Mouse (Mus musculus): ENCODE data around the gene Evi2.

Evi2 gene

DNA sequence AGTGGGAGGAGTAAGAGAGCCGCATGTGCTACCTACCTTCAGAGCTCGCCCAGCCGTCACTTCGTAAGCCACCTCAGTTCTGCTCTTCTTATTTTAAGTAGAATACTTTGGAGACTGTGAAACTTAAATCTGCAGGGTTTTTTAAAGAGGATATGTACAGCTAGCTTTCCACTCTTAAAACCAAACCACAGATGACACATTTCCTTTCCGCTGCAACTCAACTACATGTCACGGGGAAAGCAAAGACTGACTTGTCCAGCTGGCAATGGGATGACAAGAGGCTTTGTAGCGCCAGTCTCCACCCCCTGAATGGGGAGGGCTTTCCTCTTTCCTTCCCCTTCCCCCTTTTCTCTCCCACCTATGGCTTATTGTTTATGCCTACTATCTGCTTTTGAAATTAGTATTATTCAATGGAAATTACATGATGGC lies at the start of gene Evi2, which contains the start of gene Evi2a:
Gene Evi2, minus strand, starts transcription at position 257 of the 429 bp plus-strand sequence.
Gene Evi2a, minus strand, starts transcription at position 277 of the 429 bp plus-strand sequence.
- DNase-seq (ENCODE audit: low spot score in 2 of 2) = peak; percentile 52 to 69

DNA sequence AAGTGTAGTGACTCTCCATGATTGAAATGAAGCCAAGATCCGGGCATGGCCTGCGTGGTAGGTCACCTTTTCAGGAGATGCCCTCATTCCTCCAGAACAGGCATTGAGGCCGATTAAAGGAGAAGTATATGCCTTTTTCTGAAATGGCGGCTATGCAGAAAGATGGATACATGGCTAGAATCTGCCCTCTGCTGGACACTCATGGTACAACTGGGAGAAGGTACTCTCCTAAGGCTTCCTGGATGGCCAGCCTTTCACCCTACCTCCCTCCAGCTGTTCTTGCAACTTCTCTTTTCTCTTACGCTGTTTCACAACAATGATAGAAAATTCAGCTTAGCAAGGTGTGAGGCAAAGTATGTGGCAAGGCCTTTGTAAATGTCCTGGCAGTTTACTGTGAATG lies 47.4 kb upstream of the Evi2 start:
- peak; percentile 35 to 58 for DNase-seq (ENCODE audit: low spot score in 2 of 2)

DNA sequence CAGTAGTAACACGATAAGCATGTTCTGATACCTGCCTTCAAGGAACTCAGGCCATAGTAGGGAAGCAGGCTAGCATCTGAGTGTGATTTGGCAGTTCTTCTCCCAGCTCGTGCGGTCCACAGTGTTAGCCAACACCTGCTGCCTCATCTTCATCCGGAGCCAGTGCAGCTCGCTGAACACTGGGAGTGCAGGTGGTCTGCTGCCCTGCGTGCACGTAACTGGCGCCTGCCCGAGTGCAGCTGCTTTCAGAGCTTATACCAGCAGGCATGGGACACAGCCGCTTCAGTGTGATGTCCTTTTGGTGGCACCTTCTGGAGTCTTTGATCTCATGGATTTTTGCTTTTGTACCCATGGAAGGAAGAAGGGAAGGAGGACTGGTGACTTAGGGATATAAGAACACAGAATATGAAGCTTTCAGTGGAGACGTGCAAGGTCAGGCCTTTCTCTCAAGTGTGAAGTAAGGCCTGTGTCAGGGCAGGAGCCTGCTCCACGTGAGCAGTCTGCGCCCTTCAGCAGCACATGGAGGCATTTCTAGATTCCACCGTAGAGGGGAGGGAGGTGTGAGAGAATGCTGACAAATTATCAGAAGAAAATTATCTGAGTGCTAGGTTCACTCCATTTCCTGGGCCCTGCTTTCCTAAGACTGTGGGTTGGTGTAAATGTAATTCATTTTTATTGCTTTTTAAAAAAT lies 45.1 kb upstream of the Evi2 start:
- no peak for DNase-seq (ENCODE audit: low spot score in 2 of 2)

DNA sequence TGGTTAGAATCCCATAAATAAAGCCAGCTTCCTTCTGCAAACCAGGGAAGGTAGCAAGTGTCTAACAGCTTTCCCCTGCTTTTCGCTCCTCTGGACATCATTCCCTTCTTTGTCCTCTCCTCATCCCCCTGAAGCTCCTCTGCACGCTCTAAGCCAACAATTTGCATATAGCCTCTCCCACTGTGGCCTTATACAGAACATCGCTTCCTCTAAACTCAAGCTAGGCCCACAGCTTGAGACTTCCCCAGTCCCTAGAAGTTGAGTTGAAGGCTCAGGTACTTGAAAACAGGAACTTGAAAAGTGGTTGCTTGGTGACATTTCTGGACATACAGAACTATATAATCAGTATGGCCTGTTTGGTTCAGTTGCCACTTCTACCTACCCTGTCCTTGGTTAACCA lies 43.4 kb upstream of the Evi2 start:
- no peak for DNase-seq (ENCODE audit: low spot score in 2 of 2)

DNA sequence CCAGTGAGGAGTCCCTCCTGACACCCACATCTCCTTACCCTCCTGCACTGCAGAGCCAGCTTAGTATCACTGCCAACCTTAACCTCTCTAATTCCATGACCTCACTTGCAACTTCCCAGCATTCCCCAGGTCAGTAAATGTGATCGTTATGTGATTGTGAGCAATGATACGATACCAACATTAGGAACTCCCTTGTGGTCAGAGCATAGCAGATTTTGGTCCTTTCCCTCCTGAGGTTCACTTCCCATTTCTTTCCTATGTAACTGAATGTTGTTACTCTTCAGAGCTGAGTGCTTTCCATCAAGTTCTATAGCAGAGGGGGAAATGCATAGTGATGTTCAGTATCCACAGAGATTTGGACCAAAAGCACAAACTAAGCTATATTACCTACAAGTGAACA lies 39.9 kb upstream of the Evi2 start:
- DNase-seq (ENCODE audit: low spot score in 2 of 2) = no peak

DNA sequence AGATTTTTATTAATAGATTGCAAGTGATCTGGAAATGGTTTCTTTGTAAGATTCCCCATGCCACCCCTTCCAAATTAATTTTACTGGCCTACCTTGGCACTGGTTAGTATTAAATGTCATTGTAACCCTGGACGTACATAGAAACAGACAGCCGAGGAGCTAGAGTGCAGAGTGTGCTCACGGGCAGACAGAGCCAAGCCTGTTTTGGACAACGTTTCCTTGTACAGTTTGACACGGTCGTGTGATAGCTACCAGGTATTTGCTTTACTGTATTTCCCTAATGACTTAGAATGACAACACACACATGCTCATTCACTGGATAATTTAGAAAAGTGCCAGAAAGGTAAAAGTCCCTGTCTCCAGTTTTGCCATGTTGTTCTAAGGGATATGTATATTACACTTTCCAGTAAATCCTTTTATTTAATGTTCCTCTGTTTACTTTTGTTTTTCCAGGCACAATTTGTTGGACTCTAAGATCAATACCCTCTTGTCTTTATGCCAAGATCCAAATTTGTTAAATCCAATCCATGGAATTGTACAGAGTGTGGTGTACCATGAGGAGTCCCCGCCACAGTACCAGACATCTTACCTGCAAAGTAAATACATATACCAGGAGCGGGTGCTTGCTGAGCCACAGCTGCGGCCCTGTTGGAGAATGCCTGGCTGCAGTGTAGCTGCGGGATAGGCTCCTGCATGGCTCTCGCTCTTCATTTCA lies 38.0 kb upstream of the Evi2 start:
- no peak for DNase-seq (ENCODE audit: low spot score in 2 of 2)

DNA sequence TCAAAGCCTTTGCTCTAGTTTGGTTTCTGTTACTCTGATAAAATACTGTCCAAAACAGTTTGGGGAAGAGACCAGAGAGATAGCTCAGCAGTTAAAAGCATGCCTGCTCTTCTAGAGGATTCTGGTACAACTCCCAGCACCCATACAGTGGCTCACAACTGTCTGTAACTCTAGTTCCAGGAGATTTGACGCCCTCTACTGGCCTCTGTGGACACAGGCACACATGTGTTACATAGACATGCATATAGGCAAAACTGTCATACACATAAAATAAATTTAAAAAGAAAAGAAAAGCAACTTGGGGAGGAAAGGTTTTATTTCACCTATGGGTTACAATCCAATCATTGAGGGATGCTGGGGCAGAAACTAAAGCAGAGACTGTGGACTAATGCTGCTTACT lies 36.6 kb upstream of the Evi2 start:
- no peak for DNase-seq (ENCODE audit: low spot score in 2 of 2)

DNA sequence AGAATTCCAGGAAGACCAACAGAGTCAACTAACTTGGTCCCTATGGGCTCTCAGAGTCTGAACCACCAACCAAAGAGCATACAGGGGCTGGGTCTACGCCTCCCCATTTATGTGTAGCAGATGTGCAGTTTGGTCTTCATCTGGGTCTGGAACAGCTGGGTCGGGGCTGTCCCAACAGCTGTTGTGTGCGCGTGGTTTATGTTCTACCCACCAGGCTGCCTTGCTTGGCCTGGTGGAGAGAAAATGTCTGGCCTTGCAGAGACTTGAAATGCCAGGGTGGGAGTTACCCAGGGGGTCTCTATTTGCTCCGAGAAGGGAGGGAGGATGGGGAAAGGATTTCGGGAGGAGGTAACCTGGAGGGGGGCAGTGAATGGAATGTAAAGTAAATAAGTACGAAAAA lies 33.1 kb upstream of the Evi2 start:
- DNase-seq (ENCODE audit: low spot score in 2 of 2) = no peak

DNA sequence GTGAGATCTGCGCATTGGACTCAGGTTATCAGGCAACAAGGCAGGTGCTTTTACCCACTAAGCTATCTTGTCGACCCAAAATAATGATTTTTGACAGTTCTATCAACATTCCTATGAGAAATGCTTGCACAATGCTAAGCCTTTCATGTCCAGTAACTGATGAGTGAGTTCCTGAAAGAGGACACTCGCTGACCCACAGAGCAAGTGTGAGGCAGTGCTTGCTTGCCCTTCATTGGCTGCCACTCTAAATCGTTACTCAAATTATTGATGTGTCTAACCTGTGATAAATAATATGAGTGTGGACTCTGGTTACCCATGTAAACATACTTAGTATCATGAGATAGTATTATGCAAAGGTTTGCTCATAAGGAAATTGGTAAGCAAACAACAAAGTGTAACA lies 30.1 kb upstream of the Evi2 start:
- no peak for DNase-seq (ENCODE audit: low spot score in 2 of 2)

DNA sequence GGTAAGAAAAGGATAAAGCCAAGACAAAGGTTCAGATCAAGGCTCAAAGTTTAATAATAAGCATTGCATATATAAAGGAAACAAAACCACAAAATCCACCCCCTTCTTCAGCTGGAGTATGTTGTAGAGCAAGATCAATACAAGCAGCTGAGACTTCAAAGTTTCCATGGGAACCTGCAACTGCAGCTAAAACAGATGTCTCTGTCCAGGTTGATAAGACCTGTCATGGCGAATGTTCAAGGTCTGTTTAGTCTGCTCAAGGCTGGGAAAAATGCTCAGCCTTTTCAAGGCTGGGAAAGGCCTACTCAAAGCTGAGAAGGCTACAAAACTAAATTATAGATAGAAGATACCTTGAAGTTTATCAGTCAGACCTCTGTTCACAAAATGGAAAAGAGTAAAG lies 22.2 kb upstream of the Evi2 start:
- DNase-seq (ENCODE audit: low spot score in 2 of 2) = no peak

DNA sequence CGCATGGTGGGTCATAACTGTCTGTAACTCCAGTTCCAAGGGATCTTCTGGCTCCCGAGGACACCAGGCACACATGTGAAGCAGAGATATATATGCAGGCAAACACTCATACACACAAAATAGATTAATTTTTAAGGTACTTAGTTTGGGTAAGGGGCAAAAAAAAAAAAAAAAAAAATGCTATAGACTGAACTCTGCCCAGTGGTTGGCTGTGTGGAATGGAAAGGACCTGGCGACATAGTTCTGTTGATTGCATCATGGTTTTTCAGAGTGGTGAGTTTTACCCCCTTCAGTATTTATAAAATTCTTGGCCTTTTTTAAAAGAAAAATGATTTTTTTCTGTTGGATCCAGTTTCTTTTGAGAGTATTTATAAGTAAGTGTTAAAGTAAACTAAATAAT lies 5.9 kb upstream of the Evi2 start:
- DNase-seq (ENCODE audit: low spot score in 2 of 2) = no peak

DNA sequence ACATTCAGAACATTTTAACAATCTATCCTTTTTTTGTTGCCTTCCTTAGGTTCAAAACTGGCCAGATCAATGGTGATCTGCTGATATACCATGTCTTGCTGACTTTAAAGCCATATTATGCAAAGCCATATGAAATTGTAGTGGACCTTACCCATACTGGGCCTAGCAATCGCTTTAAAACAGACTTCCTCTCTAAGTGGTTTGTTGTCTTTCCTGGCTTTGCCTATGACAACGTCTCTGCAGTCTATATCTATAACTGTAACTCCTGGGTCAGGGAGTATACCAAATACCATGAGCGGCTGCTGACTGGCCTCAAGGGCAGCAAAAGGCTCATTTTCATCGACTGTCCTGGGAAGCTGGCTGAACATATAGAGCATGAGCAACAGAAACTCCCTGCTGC lies 5.2 kb upstream of the Evi2 start:
- no peak for DNase-seq (ENCODE audit: low spot score in 2 of 2)

DNA sequence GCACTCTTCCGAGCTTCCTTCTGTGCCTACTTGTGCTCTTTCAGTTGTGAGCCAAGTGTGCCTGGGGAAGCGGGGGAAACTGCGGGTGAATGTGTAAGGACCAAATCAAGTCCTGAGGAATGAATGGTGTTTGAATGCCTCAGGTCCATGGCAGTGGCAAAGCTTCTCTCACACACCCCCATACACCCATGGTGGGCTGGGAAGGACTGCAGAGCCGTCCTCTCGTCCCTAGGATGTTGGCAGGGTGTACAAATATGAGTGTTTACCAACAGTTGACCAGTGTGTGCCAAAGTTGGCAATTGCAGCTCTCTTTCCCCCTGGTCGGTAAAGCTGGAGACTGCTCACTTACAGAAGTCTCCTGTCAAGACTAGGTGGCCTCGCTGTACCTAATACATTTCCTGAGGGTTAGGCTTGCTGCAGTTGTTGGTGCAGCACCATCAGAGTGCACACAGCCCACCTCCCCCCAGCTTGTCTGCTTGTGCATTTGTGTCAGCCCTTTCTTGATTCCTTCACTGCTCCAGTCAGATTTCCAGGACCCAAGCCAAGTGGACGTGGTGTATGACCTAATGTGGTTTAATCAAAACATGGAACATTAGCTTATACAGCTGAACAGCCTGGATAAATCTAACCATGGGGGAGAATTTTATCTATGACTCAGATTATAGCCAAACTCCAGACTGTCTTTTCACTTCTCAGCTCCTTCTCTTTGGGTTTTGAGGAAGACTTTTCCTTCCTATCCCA lies 3.7 kb upstream of the Evi2 start:
- peak; percentile 45 to 57 for DNase-seq (ENCODE audit: low spot score in 2 of 2)

DNA sequence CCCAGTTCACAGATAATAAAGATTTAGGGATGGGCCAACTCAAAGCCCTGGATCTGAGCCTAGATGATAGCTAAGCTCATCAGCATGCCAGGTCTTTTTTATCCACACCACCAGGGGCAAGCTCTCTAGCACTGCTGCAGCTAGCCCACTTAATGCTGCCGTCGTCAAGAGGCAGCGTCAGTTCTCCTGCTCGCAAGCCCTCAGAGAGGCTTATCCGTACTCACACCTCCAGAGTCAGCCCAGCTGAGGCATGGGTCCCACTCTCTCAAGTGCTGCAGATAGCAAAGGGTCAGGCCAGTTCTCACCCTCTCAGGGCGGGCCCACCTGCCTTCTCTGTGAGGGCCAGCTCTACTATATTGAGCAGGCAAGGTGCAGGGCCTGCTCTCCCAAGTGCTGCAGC lies 2.9 kb upstream of the Evi2 start:
- no peak for DNase-seq (ENCODE audit: low spot score in 2 of 2)

DNA sequence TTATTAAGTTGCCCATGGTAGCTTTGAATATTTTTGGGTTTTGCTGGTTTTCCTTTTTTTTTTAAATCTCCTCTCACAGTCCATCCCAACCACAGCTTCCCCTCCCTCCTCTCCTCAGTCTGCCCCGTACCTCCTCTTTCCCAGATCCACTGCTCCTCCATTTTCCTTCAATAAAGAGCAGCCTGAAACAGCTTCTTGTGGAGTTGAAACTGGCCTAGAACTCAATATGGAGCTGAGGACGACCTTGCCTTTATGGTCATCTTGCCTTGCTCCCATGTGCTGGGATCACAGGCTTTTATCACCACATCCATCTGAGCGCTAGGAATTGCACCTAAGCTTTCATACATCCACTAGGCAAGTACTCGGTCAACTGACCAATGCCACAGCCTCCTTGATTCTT lies 1.1 kb upstream of the Evi2 start:
- DNase-seq (ENCODE audit: low spot score in 2 of 2) = no peak

DNA sequence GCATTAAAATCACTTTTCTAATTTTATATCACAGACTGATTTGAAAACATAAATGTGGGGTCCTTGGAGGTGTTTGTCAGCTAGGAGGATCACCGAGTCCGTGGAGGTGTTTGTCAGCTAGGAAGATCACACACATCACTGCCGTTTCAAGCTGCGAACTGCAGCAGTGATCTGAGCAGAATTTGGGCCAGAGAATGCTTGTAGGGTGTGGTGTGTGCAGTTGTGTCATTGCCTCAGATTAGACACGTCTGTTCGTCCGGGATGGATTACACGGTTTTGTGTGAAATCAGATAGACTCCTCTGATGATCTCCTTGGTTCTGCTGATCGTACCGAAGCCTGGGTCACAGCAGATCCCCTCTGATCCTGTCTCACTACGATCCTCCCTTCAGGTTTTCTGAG lies 385 bp upstream of the Evi2 start:
- peak; percentile 5 to 6 for DNase-seq (ENCODE audit: low spot score in 2 of 2)

DNA sequence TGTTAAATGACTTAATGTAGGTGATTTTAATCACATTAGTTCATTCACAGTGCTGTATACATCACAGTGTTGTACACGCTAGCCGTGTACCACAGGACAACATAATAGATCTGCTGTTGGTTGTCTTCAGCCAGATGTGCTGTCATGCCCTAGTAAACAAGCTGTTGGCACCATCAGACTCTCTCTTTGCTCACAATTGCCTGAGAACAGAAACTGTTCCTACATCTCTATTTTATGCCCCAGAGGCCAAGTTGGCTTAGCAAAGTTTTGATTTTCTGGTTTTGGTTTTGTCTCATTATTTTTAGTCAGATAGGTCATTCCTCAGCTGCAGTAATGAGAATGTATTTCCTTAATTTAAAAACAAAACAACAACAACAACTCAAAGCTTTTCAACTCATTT lies 653 bp downstream of the Evi2 start:
- no peak for DNase-seq (ENCODE audit: low spot score in 2 of 2)

DNA sequence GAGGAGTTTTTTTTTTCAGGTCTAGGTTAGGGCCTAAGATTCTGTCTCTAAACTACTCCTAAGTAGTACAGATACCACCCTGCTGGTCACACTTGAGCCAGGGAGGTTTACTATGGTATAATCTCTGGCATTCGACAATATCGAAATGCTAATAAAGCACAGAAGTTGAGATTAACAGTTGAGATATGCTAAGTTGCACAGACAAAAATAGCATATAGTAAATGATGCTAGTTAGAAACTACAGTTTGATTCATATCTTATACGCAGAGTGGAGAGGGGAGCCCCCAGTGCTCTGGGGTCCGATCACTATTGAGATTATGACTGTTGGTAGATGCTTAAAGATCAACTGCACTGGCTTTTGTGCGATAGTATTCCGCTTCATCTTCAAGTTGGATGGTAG lies 1.2 kb downstream of the Evi2 start:
- no peak for DNase-seq (ENCODE audit: low spot score in 2 of 2)

DNA sequence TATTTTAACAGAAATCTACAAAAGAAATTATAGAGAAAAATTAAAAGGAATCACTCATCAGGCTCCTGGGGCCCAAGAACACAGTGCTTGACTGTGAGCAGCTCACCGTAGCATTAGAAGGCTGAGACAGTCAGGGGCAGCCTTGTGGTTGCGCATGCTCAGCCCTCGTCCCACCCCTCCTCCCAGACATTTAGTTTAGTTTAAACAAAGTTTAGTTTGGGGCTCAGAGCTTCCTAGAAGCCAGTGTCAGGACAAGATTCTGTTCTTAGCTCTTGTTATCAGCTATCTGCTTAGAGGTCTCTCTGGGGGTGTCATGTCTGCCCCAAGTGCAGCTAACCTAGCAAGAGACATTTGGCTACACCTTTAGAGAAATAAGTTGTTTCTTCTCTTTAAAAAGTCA lies 1.8 kb downstream of the Evi2 start:
- no peak for DNase-seq (ENCODE audit: low spot score in 2 of 2)

DNA sequence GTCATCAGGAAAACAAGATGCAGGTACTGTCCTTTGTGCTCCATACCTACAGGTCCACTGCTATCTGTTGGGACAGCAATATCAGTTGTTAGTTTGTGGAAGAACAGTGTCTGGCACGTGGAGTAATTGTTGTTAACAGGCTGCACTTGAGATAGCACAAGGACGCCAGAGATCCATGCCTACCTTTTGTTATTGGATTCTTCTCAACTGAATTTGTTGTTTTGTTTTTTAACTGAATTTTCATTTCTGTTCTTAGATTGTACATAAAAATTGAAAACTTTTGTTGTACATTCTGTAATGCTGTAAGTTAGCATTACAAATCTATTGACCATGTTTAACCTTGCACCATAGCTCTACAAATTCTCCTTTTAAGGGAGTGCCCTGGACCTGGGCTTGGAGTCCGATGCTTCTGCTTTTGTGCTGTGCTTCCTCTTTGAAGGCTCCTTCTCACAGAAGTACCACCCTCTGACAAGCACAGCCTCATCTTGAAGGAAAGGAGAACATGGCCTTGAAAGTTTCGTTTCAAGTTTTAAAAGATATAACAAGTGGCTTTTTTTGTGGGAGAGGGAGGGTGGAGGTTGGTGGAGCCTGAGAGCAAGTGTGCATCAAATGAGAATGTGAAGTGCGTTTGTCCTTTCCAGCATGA lies 2.5 kb downstream of the Evi2 start:
- DNase-seq (ENCODE audit: low spot score in 2 of 2) = peak; percentile 25 to 68

DNA sequence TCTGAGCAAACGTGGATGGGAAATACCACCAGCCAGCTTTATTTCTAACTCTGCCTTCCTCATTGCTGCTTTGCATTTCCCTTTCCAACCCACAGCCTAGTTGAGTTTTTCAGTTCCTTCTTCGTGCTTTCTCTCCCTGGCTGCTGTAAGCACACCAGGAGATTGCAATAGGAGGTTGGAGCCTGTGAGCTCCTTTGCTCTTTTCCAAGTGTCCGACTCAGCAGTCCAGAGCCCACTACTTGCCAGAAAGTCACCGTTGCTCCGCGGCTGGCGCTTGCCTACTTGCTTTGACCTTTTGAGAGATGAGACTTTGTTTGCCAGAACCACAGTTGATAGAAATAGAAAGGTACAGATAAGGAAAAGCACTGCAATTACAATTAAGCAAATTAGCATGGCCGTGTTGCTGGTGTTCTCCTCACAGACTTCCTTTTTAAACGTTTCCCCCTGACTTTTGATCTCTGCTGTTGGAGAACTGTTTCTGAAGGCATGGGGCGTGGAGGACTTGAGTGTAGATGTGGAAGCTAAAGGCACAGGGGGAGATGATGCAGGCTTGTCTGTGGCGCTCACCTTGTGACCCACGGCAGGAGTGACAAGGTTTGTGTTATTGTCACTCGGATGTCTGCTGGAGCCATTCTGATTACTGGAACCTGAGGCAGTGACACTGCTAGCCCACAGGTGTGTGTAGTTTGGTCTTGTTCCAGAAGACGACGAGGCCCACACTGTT lies 3.2 kb downstream of the Evi2 start:
- DNase-seq (ENCODE audit: low spot score in 2 of 2) = peak; percentile 45 to 52

DNA sequence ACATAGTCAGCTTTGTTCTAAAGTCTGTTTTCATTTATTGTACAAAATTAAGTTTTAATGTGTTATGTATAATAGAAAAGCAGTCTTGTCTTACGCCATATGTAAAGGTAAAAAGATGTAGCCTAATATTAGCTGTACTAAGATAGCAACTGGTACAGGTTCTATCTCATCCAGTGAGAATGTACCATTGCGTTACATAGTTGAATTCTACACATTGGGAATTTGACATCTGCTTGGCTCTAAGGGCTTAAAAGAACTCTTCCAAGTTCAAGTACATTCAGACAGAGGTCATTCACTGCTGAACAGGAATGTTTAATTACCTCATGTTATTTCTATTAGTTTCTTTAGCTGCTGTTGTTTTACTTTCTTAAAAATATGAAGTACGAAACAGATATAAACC lies 3.8 kb downstream of the Evi2 start:
- no peak for DNase-seq (ENCODE audit: low spot score in 2 of 2)
